Comparison of ENCODE assay signal across 27 mouse cellular contexts in the genomic region with DNA sequence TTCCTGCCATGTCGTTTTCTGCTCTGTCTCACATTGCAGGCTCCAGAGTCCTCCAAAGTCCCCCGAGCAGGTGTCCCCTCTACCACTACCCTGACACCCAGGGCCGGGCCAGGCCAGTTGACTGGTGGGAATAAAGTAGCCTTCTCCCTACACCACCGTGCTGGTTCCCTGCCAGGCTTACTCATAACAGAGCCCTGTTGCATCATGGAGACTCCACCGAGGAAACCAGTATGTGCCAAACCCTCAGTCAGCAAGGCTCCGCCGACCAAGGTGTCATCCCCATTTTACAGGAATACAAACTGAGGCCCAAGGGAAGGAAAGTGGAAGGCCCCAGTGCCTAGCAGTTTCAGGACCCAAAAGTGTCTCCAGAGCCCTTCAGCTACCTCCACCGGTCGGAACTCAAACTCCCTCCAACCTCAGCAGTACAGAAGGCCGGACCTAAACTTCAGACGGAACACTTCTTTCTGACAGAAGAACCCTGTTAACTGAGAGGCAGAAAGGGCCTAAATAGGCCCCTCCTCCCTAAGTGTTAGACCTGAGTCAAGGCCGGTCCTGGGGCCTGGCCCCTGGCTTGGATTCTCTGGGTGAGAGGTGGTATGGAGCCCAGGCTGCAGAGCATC. TPM values are rescaled to one million over a fixed set of nuclear protein-coding genes. Genes with fewer than 3 reads are reported as not detected.
DNase-seq lines count a peak whose midpoint lies in the region; ATAC-seq lines count a peak whose summit lies in the region.
"Had no signal": no experiment of that assay in that cellular context is flagged by ENCODE, and none has a peak within 500 bp of the region (broad histone marks: within the 10 kb centered on the region; RNA-seq: fewer than 3 reads in every experiment).

No protein-coding gene starts in this region.

- H3K27me3 ChIP-seq in midbrain, embryonic 14.5 days (ENCODE audit: control insufficient read depth, insufficient read depth, low read length) = no peaks in the 10 kb centered on the region
- H3K27me3 ChIP-seq: forebrain, embryonic 12.5 days; midbrain, embryonic 15.5 days had no signal

- WGBS in midbrain, embryonic 14.5 days = 94% methylated on average over 12 of the region's 12 CpGs

- H3K9me3 ChIP-seq in midbrain, embryonic 14.5 days (ENCODE audit: control insufficient read depth, low read length) = no peaks in the 10 kb centered on the region
- H3K9me3 ChIP-seq: forebrain, embryonic 12.5 days; hindbrain, embryonic 10.5 days; limb, embryonic 15.5 days; midbrain, embryonic 15.5 days; neural tube, embryonic 13.5 days had no signal

- no peak overlapping the region for H3K9ac ChIP-seq in midbrain, embryonic 14.5 days (replicated peaks; ENCODE audit: low read length)
- H3K9ac ChIP-seq: forebrain, embryonic 12.5 days; limb, embryonic 15.5 days; liver, embryonic 14.5 days; lung, embryonic 14.5 days; midbrain, embryonic 15.5 days; neural tube, embryonic 13.5 days had no signal

- no peaks in the 10 kb centered on the region for H3K4me1 ChIP-seq in midbrain, embryonic 14.5 days (ENCODE audit: control insufficient read depth, insufficient read depth, low read length)
- H3K4me1 ChIP-seq: forebrain, embryonic 12.5 days; midbrain, embryonic 15.5 days; neural tube, embryonic 13.5 days had no signal

- no peak overlapping the region for H3K27ac ChIP-seq in midbrain, embryonic 14.5 days (replicated peaks; ENCODE audit: low read depth, low read length)
- H3K27ac ChIP-seq: forebrain, embryonic 12.5 days; hindbrain, embryonic 10.5 days; left cerebral cortex, adult 2 months; liver, embryonic 14.5 days; midbrain, embryonic 15.5 days; neural tube, embryonic 13.5 days had no signal

- H3K36me3 ChIP-seq in midbrain, embryonic 14.5 days (ENCODE audit: control insufficient read depth, insufficient read depth, low read length) = no peaks in the 10 kb centered on the region
- H3K36me3 ChIP-seq: forebrain, embryonic 12.5 days; hindbrain, embryonic 10.5 days; limb, embryonic 15.5 days; midbrain, embryonic 15.5 days; neural tube, embryonic 13.5 days had no signal

- peak; percentile 43 to 88 for DNase-seq in adrenal gland, adult (ENCODE audit: inconsistent age in 2 of 2, low spot score in 1 of 2)
- DNase-seq in adrenal gland, postnatal 4 days (ENCODE audit: low spot score in 2 of 2) = no peak
- DNase-seq in ZHBTc4 (ENCODE audit: low read depth, low spot score) = peak; percentile 18
- peak; percentile 69 for DNase-seq in adrenal gland, postnatal 25 days
- DNase-seq in midbrain, embryonic 14.5 days = no peak
- DNase-seq in cerebellum, adult 11 months = no peak
- DNase-seq in frontal cortex, postnatal 25 days (ENCODE audit: low spot score in 2 of 2) = no peak
- DNase-seq: cerebellum, adult 9-11 months; gastrocnemius, postnatal 10 days; heart, adult 11 months; layer of hippocampus, adult 9-11 months; lung, embryonic 14.5 days; retina, postnatal 1 day; thymus, postnatal 14 days had no signal

- no peak overlapping the region for H3K4me3 ChIP-seq in midbrain, embryonic 14.5 days (replicated peaks; ENCODE audit: low read depth, low read length)
- H3K4me3 ChIP-seq: forebrain, embryonic 12.5 days; hindbrain, embryonic 10.5 days; left cerebral cortex, adult 2 months; limb, embryonic 15.5 days; midbrain, embryonic 15.5 days; neural tube, embryonic 13.5 days had no signal

- H3K4me2 ChIP-seq in midbrain, embryonic 14.5 days (ENCODE audit: low read length) = no peak overlapping the region
- H3K4me2 ChIP-seq: forebrain, embryonic 12.5 days; heart, embryonic 11.5 days; limb, embryonic 15.5 days; lung, embryonic 14.5 days; midbrain, embryonic 15.5 days; neural tube, embryonic 13.5 days had no signal

- no peak for ATAC-seq in midbrain, embryonic 14.5 days (ENCODE audit: low FRiP score, low TSS enrichment)
- ATAC-seq: hindbrain, embryonic 16.5 days; intestine, postnatal 0 days; midbrain, embryonic 15.5 days had no signal

RNA-seq across cellular contexts. Expression of a gene that starts 1.5 kb away (rescaled TPM):
- 1 to 10 TPM; 1.3 to 1.7 TPM for total RNA-seq in adrenal gland, postnatal 4 days (2021)
- 1.0 and 1.7 TPM in 2 replicates for total RNA-seq in adrenal gland, postnatal 25 days (2021)
- polyA plus RNA-seq in midbrain, embryonic 14.5 days (2014; fragmentation: Nextera tagmentation; extraction: Ambion mirVana) = not detected in 2 replicates
- total RNA-seq: left cerebral cortex, postnatal 36 days had no signal
- polyA plus RNA-seq: frontal cortex, adult 2 months; heart, embryonic 11.5 days; hindbrain, embryonic 16.5 days; kidney, embryonic 16.5 days; midbrain, embryonic 15.5 days had no signal

Comparison
In these comparisons a context has a peak if more than half of its experiments do, and no peak if none do; other contexts are left out.
1. DNase-seq: peak in adrenal gland, adult (2 of 2), ZHBTc4 (single experiment) and adrenal gland, postnatal 25 days (single experiment); none in adrenal gland, postnatal 4 days (0 of 2), midbrain, embryonic 14.5 days (single experiment), cerebellum, adult 11 months (single experiment) and frontal cortex, postnatal 25 days (0 of 2).